Mouse (Mus musculus): ENCODE measurements around the gene Rnf40.

DNA sequence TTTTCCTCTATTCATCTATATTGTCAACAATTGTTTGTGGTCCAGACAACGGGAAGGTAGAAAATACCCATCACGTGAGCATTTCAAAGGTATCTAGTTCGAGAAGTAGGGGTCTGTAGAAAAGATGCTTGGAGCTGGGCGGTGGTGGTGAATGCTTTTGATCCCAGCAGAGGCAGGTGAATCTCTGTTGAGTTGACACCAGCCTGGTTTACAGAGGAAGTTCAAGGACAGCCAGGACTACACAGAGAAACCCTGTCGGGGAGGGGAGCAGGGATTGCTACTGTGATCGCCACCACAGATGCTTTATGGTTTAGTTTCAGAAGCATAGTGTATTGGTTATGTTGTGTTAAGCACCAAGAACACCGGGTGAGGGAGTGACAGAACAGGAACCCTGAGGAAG is 14.5 kb upstream of the Rnf40 start:
- TF ChIP-seq CTCF (conservative IDR thresholded peaks at IDR 0.05; ENCODE audit: low read length) (no peak), POU5F1 (IDR thresholded peaks at IDR 0.05; ENCODE audit: borderline replicate concordance, low read length) (no peak)

Measured in E14TG2a.4 (cell line).